Mouse (Mus musculus) adipocyte (in vitro differentiated cells): ENCODE measurements around the gene Klhl22.

Experiments
- DNase-seq: peaks from one replicate; pipeline ENCODE4 v3.0.0-alpha.2; 2016; ENCODE audit warnings: low spot score

Gene Klhl22

DNA sequence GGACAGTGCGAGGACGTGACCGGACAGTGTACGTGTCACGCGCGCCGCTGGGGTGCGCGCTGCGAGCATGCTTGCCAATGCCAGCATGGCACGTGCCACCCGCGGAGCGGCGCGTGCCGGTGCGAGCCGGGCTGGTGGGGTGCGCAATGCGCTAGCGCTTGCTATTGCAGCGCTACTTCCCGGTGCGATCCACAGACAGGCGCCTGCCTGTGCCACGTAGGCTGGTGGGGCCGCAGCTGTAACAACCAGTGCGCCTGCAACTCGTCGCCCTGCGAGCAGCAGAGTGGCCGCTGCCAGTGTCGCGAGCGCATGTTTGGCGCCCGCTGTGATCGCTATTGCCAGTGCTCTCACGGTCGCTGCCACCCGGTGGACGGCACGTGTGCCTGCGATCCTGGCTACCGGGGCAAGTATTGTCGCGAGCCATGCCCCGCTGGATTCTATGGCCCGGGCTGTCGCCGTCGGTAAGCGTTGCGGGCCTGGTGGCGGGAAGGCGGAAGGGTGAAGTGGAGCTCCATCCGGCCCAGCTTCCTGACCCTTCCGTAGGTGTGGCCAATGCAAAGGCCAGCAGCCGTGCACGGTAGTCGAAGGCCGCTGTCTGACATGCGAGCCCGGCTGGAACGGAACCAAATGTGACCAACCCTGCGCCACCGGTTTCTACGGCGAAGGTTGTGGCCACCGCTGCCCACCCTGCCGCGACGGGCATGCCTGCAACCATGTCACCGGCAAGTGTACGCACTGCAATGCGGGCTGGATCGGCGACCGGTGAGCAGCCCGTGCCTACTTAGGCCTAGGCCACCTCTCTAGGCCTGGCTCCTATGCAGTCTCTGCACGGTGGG, 43.6 kb downstream of the Klhl22 start:
- no peak for DNase-seq

DNA sequence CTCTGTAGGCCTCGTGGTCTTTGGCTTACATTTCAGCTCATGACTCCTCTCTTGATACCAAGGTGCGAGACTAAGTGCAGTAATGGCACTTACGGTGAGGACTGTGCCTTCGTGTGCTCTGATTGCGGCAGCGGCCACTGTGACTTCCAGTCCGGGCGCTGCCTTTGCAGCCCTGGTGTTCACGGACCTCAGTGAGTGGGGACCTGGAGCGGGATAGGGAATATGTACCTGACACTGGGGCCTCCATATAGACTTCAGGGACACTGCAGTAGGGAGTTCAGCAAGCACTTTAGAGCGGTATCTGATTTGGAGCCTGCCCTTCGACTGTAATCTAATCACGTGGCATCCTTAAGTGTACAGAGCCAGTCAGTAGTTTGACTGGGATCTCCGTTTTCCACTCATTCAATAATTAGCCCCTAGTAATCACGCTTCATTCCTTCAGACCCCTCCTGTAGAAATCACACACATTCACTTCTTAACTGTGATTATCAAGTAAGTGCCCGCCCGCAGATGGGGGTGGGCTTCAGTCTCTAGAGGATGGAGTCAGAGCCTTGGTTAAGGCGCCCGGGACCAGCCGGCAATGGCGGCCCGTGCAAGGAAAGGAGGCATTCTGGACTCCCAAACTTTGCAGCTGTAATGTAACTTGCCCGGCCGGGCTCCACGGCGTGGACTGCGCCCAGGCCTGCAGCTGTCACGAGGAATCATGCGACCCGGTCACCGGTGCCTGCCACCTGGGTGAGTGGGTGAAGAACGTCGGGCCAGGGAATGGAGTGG, 44.4 kb downstream of the Klhl22 start:
- no peak for DNase-seq

- DNase-seq: no peak
These were observed 45.1 kb downstream of the Klhl22 start for GRCm38 (mm10) chr16:17804449-17804912.

DNA sequence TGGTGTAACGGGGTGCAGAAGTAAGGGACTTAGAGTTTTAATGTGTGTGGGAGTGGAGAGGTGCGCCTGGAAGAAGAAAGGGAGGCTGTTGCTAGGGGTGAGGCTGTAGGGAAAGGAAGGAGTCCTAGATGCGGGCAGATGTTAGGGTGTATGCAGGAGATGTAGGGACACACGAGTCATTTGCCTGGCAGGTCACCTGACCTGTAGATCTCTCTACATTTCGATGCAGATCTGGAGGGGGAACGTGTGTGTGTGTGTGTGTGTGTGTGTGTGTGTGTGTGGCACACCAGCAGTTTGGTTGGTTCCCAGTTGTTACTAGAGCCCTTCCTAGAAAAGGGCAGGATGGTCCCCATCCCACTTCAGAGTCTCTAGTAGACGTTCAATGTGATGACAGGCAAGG, 45.6 kb downstream of the Klhl22 start:
- DNase-seq: no peak

DNA sequence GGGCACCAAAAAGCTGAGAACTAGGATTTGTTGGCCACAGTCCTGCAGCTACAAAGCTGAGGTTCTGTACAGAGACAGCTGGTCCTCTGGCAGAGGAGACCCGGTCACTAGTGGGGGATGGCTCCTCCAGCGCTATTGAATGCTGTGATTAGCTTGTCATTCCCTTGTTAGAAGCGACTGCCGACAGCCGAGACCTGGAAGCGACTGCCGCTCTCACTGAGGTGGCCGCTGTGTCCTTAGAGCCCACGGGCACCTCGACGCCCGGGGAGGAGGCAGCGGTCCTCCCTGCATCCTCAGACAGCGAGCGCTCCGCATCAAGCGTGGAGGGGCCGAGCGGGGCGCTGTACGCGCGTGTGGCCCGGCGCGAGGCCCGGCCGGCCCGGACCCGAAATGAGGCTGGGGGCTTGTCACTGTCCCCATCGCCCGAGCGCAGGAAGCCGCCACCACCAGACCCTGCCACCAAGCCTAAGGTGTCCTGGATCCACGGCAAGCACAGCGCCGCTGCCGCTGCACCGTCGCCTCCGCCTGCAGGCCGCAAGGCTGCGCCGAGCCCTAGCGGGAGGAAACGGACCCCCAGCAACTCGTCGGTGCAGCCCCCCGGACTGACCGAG, 47.3 kb downstream of the Klhl22 start:
- no peak for DNase-seq

- no peak for DNase-seq
These were observed 48.0 kb downstream of the Klhl22 start for GRCm38 (mm10) chr16:17807192-17808009.

GRCm38 (mm10) chr16:17809125-17809524, 49.7 kb downstream of the Klhl22 start:
- peak; percentile 86 for DNase-seq

DNA sequence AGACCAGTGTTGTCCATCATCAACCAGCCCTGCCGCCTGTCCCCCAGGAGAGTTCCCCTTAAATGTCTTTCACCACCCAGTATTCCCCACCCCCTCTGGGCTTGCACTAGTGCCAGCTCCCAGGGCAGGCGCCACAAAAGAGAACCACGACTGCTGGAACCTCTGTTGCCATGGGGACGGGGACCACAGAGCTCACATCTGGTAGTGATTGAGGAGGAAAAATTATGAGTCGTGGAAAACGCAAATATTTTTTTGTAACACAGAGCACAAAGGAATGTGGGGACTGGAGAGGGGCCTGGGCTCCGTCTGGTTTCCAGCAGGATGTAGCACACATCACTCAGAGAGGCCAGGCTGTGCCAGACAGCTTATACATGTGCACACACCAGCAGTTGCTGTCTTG, 50.3 kb downstream of the Klhl22 start:
- peak; percentile 83 for DNase-seq

DNA sequence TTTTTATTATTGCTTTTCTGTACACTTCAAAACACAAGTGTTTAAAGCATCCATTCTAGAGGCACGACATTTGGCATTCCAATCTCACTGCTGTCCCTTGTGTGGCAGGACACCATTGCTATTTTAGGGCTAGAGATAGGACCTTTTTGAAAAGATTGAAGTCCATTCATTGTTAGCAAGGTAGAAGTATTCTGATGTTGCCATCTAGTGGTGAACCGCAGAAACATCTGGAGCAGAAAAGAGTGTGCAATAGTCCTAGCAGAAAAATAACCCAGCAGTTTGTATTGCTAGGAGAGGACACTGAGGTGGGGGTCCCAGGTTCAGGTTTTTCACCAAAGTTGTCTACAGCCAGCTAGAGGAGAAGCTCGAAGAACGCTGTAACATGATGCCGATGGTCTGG, 52.7 kb downstream of the Klhl22 start:
- DNase-seq: peak; percentile 77

DNA sequence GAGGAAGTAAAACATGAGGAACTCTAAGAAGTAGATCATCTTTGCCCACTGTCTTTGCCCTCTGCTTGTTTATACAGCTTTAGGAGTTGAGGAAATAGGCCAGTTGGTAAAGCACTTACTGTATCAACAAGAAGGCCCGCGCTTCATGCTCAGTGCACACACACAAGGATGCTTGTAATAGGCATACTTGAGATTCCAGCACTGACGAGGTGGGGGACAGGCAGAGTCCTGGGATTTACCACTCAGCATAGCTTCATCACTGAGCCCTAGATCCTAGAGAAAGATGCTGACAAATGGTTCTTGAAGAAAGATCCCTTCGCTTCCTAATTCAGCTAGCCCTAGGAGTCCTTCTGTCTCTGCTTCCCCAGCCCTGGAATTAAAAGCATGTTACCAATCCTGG, 53.8 kb downstream of the Klhl22 start:
- no peak for DNase-seq

- no peak for DNase-seq
These were observed 56.3 kb downstream of the Klhl22 start for GRCm38 (mm10) chr16:17815411-17816402.

DNA sequence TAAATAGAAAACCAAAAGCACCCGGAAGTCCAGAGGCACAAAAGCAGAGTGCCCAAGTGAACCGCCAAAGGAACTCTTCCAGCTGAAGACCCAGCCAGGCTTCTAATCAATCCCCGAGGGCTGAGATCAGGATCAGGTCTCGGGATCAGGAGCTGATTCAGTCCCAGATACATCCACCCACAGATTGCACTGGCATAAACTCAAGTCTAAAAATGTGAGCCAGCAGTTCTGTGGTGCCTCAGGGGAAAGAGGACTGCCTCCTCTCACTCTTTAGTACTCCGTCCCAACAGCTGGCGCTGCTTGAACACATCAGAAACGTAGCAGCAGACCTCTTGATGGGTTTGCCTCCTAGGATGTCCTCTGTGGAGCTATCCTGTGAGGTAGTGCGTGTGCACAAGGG, 57.1 kb downstream of the Klhl22 start:
- peak; percentile 61 for DNase-seq

DNA sequence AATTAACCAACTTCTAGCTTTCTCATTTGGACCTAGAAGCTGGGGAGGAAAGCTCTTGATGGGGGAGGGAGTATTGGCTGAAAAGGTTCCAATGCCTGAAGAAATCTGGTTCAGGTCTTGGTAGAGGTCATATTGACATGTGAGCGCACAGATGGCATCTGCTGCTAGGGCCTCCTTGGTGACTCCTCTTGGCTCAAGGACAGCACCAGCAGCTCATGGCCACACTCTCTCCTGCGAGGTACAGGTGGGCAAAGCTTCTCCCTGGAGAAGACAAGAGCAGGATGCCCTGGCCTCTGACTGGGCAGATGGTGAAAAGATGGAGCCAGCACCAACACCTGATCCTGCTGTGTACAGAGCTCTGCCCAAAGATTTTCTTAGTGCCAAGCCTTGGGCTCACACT, 67.1 kb downstream of the Klhl22 start:
- DNase-seq: no peak

- DNase-seq: no peak
These were observed 68.8 kb downstream of the Klhl22 start for GRCm38 (mm10) chr16:17828229-17828628.

DNA sequence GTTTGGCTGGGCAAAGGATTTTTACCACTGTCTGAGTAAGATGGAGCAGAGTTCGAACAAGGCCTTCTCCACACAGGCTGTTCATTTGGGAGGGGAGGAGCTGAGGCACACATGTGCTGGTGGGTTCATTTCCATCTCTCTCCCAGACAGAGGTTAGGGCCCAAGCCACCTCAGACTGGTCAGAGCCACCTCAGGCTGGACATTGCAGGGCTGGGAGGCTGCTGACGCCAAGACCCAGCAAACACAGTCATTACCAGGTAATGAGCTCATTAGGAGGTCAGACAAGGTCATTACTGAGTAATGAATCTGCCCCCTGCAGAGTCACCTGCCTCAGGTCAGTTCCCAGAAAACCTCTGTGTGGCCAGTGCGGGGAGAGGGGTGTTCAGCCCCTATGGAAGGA, 69.4 kb downstream of the Klhl22 start:
- DNase-seq: no peak

DNA sequence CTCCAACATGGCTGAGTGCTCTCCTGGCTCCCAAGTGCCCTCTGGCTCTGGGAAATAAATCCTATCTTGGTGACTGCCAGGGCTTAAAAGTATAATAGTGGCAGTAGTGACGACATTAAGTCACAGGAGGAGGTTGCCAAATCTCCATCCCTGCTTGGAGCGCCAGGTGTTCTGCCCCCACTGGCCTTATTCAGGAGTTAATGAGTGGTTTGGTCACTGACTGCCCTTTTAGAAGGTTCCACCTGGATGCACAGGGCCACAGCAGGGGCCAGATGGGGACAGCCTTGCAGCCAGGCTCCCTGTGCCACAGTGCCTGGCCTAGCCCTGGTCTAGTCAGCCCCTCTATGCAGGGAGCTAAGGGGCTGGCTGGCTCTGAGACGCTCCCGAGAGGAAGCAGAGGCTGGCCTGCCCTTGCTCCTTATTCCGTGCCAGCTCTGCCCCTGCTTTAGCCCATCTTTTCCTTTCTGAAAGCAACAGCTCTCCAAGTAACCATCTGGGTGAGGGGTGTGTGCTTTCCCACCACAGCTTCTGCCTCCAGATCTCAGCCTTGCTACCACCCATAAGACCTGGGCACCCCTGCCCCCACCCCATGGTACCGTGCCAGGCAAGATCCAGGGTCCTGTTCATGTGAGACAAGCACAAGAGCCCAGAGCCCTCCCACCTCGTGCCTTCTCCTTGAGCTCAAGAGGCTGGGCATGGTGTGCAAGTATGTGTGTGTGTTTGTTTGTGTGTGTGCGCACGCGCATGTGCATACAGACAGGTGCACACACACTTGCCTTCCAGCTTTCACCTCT, 71.2 kb downstream of the Klhl22 start:
- DNase-seq: no peak

- DNase-seq: no peak
These were observed 72.4 kb downstream of the Klhl22 start for GRCm38 (mm10) chr16:17831781-17832180.

DNA sequence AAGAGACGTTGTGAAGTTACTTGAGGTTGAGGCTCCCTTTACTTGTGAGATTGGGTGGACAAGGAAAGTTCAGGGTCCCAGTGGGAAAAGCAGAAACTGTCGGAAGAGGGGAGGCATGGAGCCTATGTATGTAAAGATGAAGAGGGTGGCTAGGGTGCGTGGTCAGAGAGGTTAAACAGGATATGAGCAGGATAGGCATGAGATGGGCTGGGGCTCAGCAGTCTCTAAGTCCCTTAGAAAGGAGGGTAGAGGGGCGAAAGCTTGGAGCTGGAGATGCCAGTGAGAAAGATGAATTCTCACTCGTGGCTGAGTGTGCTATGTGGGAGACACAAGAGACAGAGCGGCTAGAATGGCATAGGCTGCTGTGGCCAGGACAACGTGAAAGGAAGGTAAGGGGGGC, 73.4 kb downstream of the Klhl22 start, which contains the start of gene B830017H08Rik:
TSS of gene B830017H08Rik (plus strand) at position 301 of the 400 bp plus-strand sequence.
- DNase-seq: no peak

GRCm38 (mm10) chr16:17833321-17833680, 73.9 kb downstream of the Klhl22 start:
- no peak for DNase-seq
